Mouse (Mus musculus) layer of hippocampus, postnatal 14 days (tissue): Measurements from ENCODE around the gene Vps25. TPM values are rescaled to one million over a fixed set of nuclear protein-coding genes. Genes with fewer than 3 reads are reported as not detected.

Source experiments
- DNase-seq, 2 experiments: peaks; one replicate each; pipeline ENCODE4 v3.0.0; 2021 to 2022; ENCODE audit warnings: low spot score in 2 of 2, mixed read lengths in 1 of 2
- total RNA-seq, 2 experiments: library from RNA; stranded (reverse); gene quantifications; 2 replicates each; pipeline ENCODE4 v1.2.3; 2021

Gene Vps25
- total RNA-seq, 2 experiments from 2014 or later, result 72.3 to 80.9 TPM

GRCm38 (mm10) chr11:101238071-101238647 is 15.3 kb upstream of the Vps25 start:
- peak in 1 of 2 experiments; percentile 19 for DNase-seq

DNA sequence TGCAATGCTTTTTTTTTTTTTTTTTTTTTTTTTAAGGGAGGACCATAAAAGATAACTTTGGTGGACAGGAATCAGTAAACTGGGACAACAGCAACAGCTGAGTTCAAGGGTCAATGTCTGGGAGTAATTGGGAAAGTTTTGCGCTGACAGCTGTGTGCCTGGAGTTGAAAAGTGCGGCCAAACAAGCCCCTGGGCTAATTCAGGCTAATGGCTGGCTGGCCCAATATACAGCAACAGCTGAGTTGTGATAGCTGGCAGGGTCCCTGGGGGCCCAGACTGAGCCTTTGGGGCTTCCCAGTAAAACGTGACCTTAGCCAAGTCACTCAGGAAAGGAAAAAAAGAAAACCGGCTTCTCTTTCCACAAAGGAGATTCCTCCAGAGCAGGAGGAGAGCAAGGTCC is 8.4 kb upstream of the Vps25 start:
- DNase-seq, result no peak

- DNase-seq, result peak in 1 of 2 experiments; percentile 42
These were observed 7.4 kb upstream of the Vps25 start, which contains the start of gene Ramp2 for GRCm38 (mm10) chr11:101245855-101246701. Gene Ramp2, plus strand, starts transcription at chr11:101246028.

DNA sequence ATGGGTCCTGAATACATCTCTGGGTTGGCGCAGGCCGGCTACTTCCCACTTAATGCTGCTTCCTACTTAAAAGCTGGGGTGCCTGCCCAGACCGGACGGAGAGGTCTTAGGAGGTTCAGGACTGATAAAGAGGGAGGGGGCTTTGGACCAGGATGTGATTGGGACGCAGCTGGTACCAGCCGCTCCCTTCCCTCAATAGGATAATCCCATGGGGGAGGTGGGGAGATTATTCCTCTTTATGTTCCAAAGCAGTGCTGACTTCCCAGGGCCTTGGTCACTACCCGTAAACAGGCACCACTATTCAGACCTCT is 6.8 kb upstream of the Vps25 start:
- DNase-seq, result no peak

DNA sequence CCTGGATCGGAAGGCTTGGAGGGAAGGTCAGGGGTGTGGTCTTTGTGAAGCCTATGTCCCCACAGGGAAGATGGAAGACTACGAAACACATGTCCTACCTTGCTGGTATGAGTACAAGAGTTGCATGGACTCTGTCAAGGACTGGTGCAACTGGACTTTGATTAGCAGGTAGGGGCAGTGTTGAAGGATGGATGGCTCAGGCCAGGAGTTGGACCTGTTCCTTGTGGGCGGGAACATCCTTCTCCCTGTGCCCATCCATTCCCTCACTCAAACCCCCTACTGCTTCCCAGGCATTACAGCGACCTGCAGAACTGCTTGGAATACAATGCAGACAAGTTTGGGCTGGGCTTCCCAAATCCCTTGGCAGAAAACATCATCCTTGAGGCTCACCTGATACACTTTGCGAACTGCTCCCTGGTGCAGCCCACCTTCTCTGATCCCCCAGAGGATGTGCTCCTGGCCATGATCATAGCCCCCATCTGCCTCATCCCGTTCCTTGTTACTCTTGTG is 5.9 kb upstream of the Vps25 start:
- DNase-seq, result no peak

DNA sequence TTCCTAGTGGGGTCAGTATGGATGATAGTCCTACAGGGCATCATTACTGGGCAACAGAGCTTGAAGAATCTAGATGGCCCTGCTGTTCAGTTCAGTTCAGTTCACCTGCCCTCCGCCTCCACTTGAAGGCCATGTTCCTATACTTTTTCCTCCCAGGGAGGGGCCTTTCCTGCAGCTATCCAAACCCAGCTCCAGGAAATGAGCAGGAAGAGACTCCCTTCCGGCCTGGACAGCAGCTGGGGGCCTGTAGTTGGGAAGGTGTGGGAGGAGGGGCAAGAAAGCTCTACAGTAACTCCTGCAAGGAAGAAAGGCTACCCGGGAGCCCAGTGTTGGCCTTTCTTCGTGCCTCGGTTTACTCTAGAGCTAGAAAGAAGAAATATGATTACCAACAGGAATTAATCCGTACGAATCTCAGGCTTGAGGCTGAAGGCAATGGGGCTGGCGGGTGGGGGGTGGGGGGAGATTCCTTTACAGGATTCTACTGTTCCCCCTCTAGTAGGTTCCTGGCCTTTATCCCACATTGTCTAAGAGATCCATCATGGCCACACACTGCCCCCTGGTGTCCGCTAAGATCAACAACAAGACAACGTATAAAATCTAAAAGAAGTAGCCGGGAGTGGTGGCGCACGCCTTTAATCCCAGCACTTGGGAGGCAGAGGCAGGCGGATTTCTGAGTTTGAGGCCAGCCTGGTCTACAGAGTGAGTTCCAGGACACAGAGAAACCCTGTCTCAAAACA is 5.1 kb upstream of the Vps25 start:
- peak; percentile 61 to 68 for DNase-seq

DNA sequence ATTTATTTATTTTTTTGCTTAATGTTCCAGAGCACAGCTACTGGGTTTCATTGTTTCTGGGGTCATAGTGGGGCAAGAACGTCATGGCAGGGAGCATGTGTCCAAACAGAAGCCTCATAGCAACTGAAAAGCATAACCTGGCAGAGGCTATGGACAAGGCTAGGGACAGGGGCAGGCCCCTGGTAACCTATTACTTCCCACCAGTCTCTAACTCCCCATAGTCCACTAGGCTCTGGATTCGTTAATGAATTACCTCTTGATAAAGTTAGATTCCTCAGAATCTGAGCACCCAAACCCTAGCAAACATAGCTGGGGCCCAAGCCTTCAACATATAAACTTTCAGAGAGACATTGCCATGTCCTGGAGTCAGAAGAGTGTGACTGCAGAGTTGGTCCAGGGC is 2.5 kb upstream of the Vps25 start:
- no peak for DNase-seq

GRCm38 (mm10) chr11:101252941-101253340 is 566 bp upstream of the Vps25 start:
- DNase-seq, result no peak

DNA sequence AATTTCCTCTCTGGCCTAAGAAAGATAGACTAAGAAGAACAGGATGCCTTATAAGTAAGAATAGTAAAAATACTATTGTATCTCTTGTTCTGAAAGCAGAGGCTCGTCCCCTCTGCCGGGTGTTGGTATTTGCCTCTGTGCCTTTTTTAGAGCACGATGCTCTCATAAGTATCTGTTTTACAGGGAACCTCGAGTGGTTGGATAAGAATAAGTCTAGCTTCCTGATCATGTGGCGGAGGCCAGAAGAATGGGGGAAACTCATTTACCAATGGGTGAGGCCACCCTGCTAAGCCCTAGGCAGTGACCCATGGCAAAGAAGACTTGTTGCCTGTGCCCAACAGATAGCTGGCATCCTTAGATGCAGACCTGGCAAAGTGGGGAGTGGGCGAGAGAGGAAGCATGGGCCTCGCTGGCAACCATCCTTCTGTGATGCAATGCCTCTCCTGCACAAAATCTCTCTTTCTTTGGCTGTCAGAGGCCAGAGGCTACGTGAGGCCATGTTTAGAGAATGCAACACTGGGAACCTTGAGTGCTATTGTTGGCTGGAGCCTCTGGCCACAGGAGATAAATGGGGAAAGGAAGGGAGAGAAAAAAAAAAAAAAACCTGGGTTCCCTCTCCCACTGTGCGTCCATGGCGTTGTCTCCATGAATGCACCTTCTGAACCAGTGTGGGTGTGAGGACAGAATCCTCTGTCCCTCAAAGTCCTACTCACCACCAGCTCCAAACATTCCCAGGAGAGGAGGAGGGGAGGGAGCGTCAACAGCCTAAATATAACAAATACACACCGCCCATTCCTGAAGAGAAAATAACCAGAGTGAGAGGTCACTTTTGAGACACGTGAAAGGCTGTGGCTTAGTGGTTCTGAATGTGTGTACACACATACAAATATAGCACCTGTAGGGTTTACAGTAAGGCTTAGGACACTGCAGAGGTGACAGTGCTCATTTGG is 2.6 kb downstream of the Vps25 start:
- DNase-seq, result no peak

DNA sequence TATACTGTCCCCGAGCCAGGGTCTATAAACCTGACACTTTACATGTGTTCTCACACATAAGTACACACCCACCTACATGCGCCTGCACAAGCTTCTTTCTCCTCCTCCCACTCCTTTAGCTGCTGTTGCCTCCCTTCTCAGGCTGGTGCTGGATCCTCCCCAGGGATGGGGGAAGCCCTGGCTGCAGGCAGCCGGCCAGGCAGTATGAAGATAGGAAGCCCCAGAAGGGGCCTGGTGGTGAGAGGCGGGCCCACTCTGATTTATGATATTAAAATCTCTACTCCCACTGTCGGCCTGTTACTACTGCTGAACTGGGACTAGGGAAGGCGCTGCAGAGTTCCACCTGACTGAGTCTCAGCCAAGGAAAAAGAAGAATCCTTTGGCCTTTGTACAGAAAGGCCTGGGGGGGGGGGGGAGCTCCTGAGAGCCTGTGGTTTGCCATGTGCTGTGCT is 5.8 kb downstream of the Vps25 start:
- DNase-seq, result peak; percentile 52 to 78

DNA sequence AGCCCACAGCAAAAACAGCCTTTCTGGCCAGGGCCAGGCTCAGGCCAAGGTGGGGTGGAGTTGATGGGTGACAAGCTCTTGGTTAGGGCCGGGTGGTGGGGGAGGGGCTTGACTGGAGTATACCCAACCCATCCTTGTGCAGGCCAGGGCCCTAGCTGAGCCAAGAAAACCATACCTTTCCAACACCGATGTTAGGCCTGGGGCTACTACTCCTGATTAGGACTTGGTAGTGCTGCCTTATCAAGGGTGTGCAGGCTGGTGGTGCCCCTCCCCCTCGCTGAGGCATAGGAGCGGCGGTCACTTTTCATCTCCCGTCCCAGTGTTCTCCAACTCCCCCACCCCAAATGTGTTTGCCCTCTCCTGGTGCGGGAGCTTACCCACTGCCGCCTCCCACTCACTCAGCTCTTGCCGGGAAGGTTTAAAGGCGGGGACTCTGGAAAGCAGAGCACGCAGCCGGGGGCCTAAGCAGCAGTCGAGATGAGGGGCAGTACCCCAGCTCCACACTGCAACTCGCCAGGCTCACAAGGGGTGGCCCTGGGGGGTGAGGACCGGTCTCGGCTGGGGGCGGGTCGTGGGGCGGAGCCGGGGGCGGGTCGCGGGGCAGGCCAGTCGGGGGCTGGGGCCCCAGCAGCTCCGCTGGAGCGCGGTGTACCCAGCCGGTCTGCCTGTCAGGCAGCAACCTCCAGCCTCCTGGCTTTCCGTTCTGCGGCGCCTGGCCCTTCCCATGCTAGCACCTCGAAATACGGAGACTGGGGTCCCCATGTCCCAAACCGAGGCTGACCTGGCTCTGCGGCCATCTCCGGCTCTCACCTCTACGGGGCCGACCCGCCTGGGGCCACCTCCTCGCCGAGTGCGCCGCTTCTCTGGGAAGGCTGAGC is 6.7 kb downstream of the Vps25 start, which contains the start of gene Wnk4:
Wnk4 (plus strand) TSS at position 620 of the 878 bp plus-strand sequence.
- DNase-seq, result peak in 1 of 2 experiments; percentile 42

DNA sequence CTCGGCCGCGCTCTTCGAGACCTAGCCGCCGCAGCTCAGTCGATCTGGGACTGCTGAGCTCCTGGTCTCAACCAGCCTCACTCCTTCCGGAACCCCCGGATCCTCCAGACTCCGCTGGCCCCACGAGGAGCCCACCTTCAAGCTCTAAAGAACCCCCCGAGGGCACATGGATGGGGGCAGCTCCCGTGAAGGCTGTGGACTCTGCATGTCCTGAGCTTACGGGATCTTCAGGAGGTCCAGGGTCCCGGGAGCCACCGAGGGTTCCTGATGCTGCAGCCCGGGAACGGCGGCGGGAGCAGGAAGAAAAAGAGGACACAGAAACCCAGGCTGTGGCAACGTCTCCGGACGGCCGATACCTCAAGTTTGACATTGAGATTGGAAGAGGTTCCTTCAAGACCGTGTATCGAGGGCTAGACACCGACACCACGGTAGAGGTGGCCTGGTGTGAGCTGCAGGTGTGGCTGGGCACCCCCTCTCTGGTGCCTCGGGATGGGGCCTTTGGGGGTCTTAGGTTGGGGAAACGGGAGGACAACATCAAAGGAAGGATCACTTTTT is 7.4 kb downstream of the Vps25 start:
- peak in 1 of 2 experiments; percentile 31 for DNase-seq

DNA sequence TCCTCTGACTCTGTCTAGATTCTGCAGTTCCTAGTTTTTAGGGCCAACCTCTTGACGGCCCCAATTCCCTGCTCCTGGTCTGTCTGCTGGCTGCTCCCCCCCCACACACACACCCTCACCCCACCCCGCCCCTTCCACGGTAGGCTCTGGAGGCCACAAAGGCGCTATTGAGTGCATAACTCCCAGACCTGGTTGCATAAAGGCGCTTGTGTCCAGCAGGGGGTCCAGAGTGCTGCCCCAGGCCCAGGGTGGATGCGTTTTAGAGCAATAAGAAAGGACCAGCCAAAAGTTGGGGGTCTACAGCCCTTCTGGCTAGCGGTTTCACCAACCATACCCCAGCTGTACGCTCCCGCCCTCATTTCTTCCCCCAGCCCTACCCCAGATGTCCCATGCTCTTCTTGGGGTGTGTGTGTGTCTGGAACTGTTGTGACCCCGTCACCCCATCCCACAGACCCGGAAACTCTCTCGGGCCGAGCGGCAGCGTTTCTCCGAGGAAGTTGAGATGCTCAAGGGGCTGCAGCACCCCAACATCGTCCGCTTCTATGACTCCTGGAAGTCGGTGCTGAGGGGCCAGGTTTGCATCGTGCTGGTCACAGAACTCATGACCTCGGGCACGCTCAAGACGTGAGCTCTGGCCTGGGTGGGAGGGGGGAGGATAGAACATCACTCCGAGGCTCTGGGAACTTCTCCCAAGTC is 8.9 kb downstream of the Vps25 start:
- no peak for DNase-seq

DNA sequence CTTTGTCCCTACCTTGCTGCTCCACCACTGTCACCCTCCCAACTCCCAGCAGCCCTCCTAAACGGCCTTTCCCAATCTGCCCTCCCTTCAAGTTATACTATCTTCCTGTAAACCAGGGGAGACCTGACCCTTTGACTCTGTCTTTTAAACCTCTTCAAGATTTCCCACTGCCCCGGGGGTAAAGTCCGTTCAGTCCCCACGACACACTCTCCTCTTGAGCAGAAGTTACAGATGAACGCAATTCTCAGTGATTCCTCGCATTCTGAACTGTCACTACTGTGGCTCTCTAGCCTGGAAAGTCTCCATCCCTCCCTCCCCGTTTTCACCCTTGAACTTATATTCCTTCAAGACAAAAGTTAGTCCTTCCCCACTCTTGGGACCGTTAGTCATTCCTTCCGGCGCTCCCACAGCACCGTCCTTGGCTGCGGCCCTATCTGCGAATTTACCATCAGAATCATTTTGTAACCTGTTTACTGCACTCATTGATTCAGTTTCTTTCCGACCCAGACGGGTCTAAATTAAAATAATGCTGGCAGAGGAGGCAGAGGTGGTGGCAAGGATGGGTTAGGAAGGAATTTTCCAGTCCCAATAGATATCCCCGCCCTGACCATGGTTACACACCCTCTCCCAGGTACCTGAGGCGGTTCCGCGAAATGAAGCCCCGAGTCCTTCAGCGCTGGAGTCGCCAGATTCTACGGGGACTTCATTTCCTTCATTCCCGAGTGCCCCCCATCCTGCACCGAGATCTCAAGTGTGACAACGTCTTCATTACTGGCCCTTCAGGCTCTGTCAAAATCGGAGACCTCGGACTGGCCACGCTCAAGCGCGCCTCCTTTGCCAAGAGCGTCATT is 9.9 kb downstream of the Vps25 start:
- no peak for DNase-seq

DNA sequence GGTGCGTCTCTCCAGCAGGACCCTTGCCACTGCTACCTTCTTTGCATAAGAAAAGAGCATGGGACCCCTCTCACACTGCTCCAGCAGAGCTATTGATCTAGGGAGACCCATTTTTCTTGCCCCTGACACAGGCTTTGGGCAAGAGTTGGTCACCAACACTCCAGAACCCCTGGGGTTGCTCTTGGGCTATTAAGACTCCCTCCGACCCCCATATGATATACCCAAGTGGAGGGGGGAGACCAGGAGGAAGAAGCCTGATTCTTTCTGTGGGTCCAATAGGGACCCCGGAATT is 10.4 kb downstream of the Vps25 start:
- no peak for DNase-seq

DNA sequence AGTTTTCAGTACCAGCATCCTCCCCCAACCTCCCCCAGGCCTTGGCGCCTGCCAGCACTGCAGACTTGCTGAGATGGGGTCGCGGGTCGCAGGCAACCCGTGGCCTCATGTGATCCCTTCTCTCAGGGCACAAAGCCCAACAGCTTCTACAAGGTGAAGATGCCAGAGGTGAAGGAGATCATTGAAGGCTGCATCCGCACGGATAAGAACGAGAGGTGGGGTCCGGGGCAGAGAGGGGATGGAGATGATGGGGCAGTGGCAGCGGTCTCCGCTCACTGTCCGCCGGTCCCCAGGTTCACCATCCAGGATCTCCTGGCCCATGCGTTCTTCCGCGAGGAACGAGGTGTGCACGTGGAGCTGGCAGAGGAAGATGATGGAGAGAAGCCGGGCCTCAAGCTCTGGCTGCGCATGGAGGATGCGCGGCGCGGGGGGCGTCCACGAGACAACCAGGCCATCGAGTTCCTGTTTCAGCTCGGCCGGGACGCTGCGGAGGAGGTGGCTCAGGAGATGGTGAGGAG is 11.5 kb downstream of the Vps25 start:
- DNase-seq, result no peak

DNA sequence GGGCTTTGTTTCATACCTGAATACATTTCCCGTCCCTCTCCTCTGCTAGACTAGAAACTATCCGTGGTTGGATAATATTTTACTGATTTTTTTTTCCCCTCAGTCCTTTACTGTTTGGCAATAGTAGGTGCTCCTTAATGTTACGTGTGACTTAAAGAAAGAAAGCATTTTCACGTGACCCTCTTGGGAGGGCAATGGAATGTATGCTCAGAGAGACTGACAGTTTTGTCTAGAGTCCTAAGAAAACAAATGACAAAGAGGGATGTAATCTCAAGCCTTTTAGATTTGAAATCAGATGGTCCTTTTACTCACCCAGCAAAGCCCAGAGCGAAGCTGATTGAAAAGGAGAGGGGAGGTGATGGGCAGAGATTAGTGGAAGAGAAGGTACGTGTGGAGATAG is 12.4 kb downstream of the Vps25 start:
- no peak for DNase-seq
